18 mouse cellular contexts compared by ENCODE assay signal in the genomic region with DNA sequence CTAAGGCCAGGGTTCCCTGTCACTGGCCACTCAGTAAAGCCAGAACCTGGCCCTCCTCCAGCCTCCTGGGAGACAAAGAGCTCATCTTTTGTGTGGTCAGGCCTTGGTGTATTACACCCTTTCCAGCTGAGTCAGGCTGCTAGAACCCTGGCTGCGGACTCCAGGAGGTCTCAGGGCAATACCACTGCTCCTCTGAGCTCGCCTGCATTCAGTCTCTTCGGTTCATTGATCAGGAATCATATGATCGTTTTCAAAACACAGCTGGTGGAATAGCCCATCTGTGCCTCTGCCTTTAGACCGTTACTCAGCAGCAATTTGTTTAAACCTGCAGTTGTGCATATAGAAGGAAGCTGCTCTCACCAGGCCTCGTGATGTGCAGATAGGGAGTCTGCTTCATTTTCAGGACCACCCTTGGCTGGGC. TPM values are rescaled to one million over a fixed set of nuclear protein-coding genes. Genes with fewer than 3 reads are reported as not detected.
DNase-seq lines count a peak whose midpoint lies in the region.
"Had no signal": no experiment of that assay in that cellular context is flagged by ENCODE, and none has a peak within 500 bp of the region (broad histone marks: within the 10 kb centered on the region; RNA-seq: fewer than 3 reads in every experiment).

No protein-coding gene starts in this region.

- no peaks in the 10 kb centered on the region for H3K27me3 ChIP-seq in splenic B cell, adult 2 months (ENCODE audit: control insufficient read depth, insufficient read depth, low read length, poor library complexity, severe bottlenecking)
- H3K27me3 ChIP-seq: embryonic facial prominence, embryonic 12.5 days; forebrain, embryonic 15.5 days; limb, embryonic 13.5 days; liver, embryonic 15.5 days; megakaryocyte, embryonic 14.5 days had no signal

- DNase-seq in kidney, adult 8-10 months, result peak; percentile 60 to 68
- DNase-seq in kidney, adult 18-20 months, result no peak
- peak; percentile 29 for DNase-seq in thymus, postnatal 0 days (ENCODE audit: low spot score)
- DNase-seq in thymus, adult 18-20 months, result no peak
- peak; percentile 58 for DNase-seq in kidney, adult 9 months
- peak; percentile 82 for DNase-seq in splenic B cell, adult 2 months (ENCODE audit: low read depth, low spot score)
- no peak for DNase-seq in layer of hippocampus, adult 11-12 months (ENCODE audit: low spot score)
- DNase-seq in layer of hippocampus, adult 8-10 months (ENCODE audit: low spot score in 2 of 2), result no peak
- DNase-seq: adrenal gland, postnatal 10 days; cerebellum, adult 9-10 months; heart, adult 2 months; lung, postnatal 14 days; thymus, postnatal 36 days had no signal

- H3K36me3 ChIP-seq in splenic B cell, adult 2 months (ENCODE audit: control insufficient read depth, insufficient read depth, low read length, poor library complexity, severe bottlenecking), result no peaks in the 10 kb centered on the region
- H3K36me3 ChIP-seq: embryonic facial prominence, embryonic 12.5 days; forebrain, embryonic 15.5 days; limb, embryonic 13.5 days; liver, embryonic 15.5 days had no signal

RNA-seq across cellular contexts. Expression of a gene that starts 30.1 kb away (rescaled TPM):
- polyA plus RNA-seq in thymus, postnatal 0 days (2015; fragmentation: Nextera tagmentation; extraction: Ambion mirVana), result 177 and 196 TPM in 2 replicates
- 10 to 100 TPM; 35.7 to 42.8 (median 39.5) TPM for total RNA-seq in layer of hippocampus, adult 8-10 months (2022)

Comparison
In these comparisons a context has a peak if more than half of its experiments do, and no peak if none do; other contexts are left out.
1. DNase-seq: peak in kidney, adult 8-10 months (2 of 2), thymus, postnatal 0 days (single experiment), kidney, adult 9 months (single experiment) and splenic B cell, adult 2 months (single experiment); none in kidney, adult 18-20 months (single experiment), thymus, adult 18-20 months (0 of 2), layer of hippocampus, adult 11-12 months (single experiment) and layer of hippocampus, adult 8-10 months (0 of 2).